Mouse (Mus musculus) cerebellum, adult 9-11 months (tissue): ENCODE data around the gene Gm27027.

Source experiments
- DNase-seq: peaks from one replicate; pipeline ENCODE4 v3.0.0; 2022

Gm27027 gene

GRCm38 (mm10) chr2:93996254-93996653 is at the start of gene Gm27027:
TSS of gene Gm27027 (minus strand) at chr2:93996354.
- DNase-seq, result no peak

GRCm38 (mm10) chr2:94045411-94046090 is 49.4 kb upstream of the Gm27027 start:
- DNase-seq, result peak; percentile 14

DNA sequence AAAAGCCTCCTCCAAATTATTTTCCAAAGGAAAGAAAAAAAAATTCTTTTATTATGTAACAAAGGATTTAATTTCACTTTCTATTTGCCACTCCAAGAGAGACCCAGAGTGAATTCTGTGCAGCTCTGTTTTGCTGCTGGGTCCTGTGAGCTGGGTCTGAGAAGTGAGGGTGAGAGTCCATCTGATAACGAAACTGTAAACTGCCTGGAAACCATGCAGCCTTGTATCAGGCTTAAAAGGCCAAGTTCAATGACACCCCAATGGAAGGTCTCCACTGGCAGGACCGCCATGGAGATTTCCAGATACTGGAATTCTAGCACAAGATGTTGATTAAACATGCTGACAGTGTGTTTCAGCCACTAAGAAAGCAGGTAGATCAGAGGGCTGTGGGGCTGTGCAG is 48.0 kb upstream of the Gm27027 start:
- DNase-seq, result no peak

- no peak for DNase-seq
These were observed 47.5 kb upstream of the Gm27027 start for GRCm38 (mm10) chr2:94043662-94044061.

- no peak for DNase-seq
These were observed 46.3 kb upstream of the Gm27027 start for GRCm38 (mm10) chr2:94042461-94042860.

DNA sequence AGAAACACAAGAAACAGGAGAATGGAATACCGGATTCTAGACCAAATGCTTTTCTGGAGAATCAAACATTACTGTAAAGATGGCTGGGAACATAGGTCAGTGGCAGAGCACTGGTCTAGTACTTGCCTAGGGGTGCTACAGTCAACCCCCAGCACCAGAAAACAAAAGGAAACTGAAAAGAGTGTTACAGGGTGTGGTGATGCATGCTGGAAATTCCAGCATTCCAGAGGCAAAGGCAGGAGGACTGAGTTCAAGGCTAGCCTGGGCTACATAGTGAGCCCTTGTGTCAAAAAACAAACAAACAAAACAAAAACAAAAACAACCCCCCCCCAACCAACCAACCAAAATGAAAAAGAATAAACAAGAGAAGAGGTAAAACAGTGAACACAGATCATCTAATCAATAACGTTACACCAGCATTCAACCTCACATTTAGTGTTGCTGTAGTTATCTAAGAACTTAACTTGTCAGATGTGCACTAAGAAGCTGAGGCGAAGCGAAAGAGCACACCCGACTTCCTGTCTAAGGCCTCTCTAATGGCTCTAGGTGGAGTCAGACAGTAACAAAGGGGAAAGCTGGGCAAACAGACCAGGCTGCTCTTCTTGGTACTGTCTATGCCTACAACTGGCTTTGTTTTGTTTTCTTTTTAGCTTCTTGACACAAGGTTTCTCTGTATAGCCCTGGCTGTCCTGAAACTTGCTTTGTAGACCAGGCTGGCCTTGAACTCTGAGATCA is 44.4 kb upstream of the Gm27027 start:
- DNase-seq, result no peak

GRCm38 (mm10) chr2:94035428-94036331 is 39.5 kb upstream of the Gm27027 start:
- DNase-seq, result peak; percentile 64

DNA sequence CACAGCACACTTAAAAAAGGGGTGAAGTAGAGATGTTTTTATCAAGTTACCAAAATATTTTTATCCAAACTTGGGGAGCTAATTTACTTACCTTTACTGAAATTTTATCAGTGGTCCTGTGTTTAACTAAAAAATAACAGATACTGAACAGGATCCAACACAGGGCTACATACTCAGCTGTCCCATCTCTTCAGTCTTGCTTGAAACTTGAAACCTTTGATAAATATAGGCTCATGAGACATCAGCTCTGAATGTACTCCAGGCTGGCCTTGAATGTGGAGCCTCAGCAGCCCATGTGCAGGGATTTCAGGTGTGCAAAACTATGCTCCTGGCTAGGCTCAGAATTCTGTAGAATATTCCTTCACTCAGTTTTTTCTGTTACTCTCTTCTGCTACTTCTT is 34.4 kb upstream of the Gm27027 start:
- DNase-seq, result no peak

- no peak for DNase-seq
These were observed 28.5 kb upstream of the Gm27027 start for GRCm38 (mm10) chr2:94024637-94025036.

DNA sequence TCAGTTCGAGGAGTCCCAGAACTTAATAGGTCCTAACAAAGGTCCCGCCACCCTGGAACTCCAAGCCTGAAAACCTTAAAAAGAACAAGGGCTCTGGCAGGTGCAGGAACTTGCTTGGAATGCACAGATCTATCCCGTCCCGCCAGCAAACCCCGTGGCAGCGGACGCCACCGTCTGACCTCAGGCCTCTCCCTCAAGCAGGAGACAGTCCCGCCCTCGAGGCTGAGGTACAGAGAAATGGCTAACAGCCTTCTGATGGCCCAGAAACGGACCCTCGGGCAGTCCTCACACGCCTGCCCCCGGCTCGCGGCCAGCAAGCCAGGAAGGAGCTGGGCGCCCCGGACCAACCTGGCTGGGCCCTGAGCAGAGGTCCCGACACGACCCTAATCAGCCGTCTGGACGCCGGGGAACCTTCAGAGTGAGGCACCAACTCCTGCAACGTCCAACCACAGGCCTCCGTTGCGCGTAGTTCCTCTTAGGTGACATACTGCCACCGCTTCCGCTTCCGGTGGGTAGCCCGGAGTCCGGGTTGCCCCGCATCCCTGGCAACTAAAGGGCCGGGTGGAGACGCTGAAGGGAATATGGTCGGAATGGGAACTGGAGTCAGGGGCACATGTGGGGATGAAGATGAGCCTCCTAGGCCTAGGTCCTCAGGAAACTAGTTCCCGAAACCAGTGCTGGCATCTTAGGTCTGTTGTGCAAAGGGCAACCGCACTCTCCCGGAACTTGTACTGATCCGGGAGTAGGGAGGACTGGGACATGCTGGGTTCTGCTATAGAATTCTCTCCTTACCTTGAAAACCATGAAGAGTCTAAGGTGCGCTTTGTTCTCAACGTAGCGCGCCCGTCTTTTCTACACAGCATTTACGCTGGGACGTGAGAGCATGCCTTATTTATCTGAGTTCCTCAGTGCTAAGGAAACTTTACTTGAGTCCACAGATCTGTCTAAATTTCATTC is 14.5 kb upstream of the Gm27027 start, which contains the start of gene Alkbh3:
Gene Alkbh3, minus strand, starts transcription at position 473 of the 957 bp plus-strand sequence.
- DNase-seq, result peak; percentile 90

- peak; percentile 69 for DNase-seq
These were observed 6.2 kb upstream of the Gm27027 start for GRCm38 (mm10) chr2:94002331-94002730.

DNA sequence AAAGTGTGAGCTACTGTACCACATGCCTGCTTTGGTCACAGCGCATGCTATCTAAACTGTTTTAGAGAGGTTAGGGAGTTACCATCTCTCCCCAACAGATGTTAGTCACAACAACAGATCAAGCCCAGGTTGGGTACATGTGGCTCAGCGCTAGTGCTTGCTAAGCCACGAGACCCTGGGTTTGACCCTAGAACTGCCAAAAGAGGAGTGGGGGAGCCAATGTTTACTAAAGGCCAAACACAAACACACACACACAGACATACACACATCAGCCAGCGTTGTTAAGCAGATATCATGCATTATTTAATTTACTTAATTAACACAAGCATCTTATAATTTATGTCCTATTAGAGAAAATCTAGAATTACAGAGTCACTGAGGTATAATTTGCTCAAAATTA is 5.8 kb upstream of the Gm27027 start:
- DNase-seq, result no peak

GRCm38 (mm10) chr2:94001411-94001810 is 5.3 kb upstream of the Gm27027 start:
- DNase-seq, result no peak

- DNase-seq, result no peak
These were observed 3.3 kb downstream of the Gm27027 start for GRCm38 (mm10) chr2:93992810-93993209.

DNA sequence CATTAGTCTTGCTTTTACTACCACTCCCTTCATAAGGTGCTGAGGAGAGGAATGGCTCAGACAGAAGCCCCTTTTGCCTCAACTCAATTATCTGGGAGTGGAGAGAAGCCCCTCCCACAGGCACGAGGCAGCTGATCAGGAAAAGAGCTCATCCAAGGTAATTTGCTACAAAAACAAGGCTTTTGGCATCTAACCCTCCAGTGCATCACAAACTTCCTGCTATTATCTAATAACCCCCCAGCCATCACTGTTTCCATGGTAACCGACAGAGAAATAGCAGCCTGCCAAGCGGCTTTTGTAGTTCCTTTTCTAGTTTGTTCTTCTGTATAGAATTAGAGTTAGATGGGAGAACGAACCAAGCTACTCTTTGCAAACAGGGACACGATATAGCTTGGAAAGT is 3.9 kb downstream of the Gm27027 start:
- DNase-seq, result no peak

- DNase-seq, result no peak
These were observed 4.8 kb downstream of the Gm27027 start for GRCm38 (mm10) chr2:93991336-93991735.

DNA sequence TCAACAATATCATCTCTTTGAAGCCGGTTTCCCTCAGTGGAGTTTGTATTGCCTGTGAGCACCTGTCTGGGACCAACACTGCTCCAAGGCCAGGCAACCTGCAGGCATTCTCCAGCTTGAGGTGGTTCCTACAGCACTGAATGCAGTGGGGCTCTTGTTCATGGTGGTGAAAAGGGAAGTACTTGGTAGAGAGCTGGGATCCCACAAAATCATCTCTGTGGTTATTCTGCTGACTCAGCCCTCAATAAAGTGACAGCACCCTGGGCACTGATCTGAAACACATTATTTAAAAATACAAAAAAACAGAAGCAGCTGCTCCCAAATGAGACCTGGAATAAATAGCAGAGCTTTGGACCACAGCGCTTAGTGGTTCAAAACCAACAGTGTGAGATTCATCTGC is 7.7 kb downstream of the Gm27027 start:
- DNase-seq, result no peak

DNA sequence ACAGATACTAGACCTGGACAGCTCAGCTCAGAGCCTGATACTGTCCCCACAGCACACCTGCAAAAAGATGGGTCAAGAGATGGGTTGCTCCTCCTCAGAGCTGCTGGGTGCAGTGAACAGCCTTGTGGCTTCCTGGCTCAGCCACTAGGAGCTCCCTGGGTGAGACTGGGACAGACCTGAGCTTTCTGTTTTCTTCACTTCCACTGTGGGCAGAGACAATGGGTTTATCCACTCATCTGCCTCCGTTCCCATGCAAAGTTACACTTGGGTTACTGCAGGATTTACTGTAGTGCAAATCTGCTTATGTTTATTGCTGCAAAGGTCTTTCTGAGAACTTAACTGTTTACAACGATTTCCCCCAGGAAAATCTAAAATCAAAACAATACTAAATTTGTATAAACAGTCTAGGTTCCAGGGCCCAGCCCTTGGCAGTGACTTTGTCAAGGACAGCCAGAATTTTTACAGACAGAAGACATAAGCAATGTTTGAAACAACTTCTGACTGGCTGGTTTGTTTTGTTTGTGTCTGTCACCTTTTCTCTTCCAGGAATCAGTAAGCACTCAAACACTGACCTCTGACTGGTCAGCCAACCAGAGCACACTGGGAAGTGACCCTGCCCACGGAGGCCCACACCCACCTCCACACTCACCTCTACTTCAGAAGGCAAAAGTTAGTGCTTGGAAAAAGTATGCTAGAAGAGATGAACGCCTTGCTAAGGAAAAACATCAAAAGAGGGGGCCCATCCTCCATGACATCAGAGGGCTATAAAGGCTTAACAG is 13.5 kb downstream of the Gm27027 start:
- DNase-seq, result no peak

- DNase-seq, result peak; percentile 35
These were observed 16.7 kb downstream of the Gm27027 start for GRCm38 (mm10) chr2:93979249-93980120.
